Mouse (Mus musculus) intestine, embryonic 14.5 days (tissue): ENCODE results near the gene Tent4a. TPM values are rescaled to one million over a fixed set of nuclear protein-coding genes. Genes with fewer than 3 reads are reported as not detected.

Source experiments
- ATAC-seq: fragments of 200-750 bp; cut with Nextera tagmentation; replicated peaks from 2 replicates; pipeline ENCODE4 v1.8.0; 2017; ENCODE audit warnings: low read depth, moderate number of reproducible peaks, moderate TSS enrichment, moderate library complexity; ENCODE audit not compliant: low FRiP score, low TSS enrichment
- DNase-seq: peaks from one replicate; pipeline ENCODE4 v3.0.0-alpha.2; 2018; ENCODE audit warnings: low spot score
- H3K27ac ChIP-seq: fragments of 300-500 bp; sonication (generic); 2 replicates; pipeline ENCODE4 v1.5.1; 2014; ENCODE audit warnings: low read depth, mild to moderate bottlenecking, control low read depth
- H3K27me3 ChIP-seq: fragments of 300-500 bp; sonication (generic); replicated peaks from 2 replicates; pipeline ENCODE4 v1.6.1; 2014; ENCODE audit warnings: low read length, control low read depth; ENCODE audit not compliant: control insufficient read depth, insufficient read depth
- H3K36me3 ChIP-seq: fragments of 300-500 bp; sonication (generic); 2 replicates; pipeline ENCODE4 v1.6.1; 2014; ENCODE audit warnings: low read length, control low read depth; ENCODE audit not compliant: control insufficient read depth, insufficient read depth
- H3K4me1 ChIP-seq: fragments of 300-500 bp; sonication (generic); replicated peaks from 2 replicates; pipeline ENCODE4 v1.6.1; 2014; ENCODE audit warnings: low read length, control low read depth, mixed read lengths; ENCODE audit not compliant: control insufficient read depth, insufficient read depth
- H3K4me2 ChIP-seq: fragments of 300-500 bp; sonication (generic); 2 replicates; pipeline ENCODE4 v1.6.1; 2014; ENCODE audit warnings: low read length
- H3K4me3 ChIP-seq: fragments of 300-500 bp; sonication (generic); 2 replicates; pipeline ENCODE4 v1.5.1; 2014; ENCODE audit warnings: low read depth, low read length, control low read depth, mixed read lengths
- H3K9ac ChIP-seq: fragments of 300-500 bp; sonication (generic); 2 replicates; pipeline ENCODE4 v1.6.1; 2014; ENCODE audit warnings: mild to moderate bottlenecking, low read length
- H3K9me3 ChIP-seq: fragments of 300-500 bp; sonication (generic); 2 replicates; pipeline ENCODE4 v1.6.1; 2016; ENCODE audit warnings: low read length, control low read depth; ENCODE audit not compliant: control insufficient read depth
- WGBS: fragments of 180-500 bp; shearing (Covaris S2); extraction: QIAGEN DNeasy Blood & Tissue Kit; methylation state at CpG from one replicate; pipeline ENCODE4 v1.1.7; 2014; 5-methylcytosine and 5-hydroxymethylcytosine counted together
- polyA plus RNA-seq: library from polyadenylated mRNA; unstranded; fragments of >200 nt; fragmentation: Nextera tagmentation; extraction: Ambion mirVana; gene quantifications from 2 replicates; pipeline ENCODE4 v1.2.1, GENCODE M21; 2014

Tent4a gene
- polyA plus RNA-seq, 1 experiment from 2014 or later, result 6.8 TPM

- H3K36me3 ChIP-seq, result no peaks in the 10 kb centered on the region
- ATAC-seq, result peak; percentile 83
- H3K4me1 ChIP-seq, result no peaks in the 10 kb centered on the region
- peak overlapping the region; percentile 26 for H3K4me2 ChIP-seq
- H3K4me3 ChIP-seq, result no peak overlapping the region
- WGBS, result 58% methylated on average over 3 of the region's 3 CpGs
- no peaks in the 10 kb centered on the region for H3K9me3 ChIP-seq
- H3K9ac ChIP-seq, result no peak overlapping the region
- H3K27me3 ChIP-seq, result no peaks in the 10 kb centered on the region
- no peak overlapping the region for H3K27ac ChIP-seq
- DNase-seq, result no peak
Observed at GRCm38 (mm10) chr13:69563905-69564304, 29.5 kb upstream of the Tent4a start.

- Histone ChIP-seq H3K27ac (no peak overlapping the region), H3K4me2 (peak overlapping the region; percentile 26), H3K4me3 (no peak overlapping the region), H3K4me1 (no peaks in the 10 kb centered on the region), H3K9ac (no peak overlapping the region), H3K36me3 (no peaks in the 10 kb centered on the region), H3K27me3 (no peaks in the 10 kb centered on the region), H3K9me3 (no peaks in the 10 kb centered on the region)
- no peak for DNase-seq
- ATAC-seq, result peak; percentile 50; the same call in 1 of the 2 replicates
- 54% methylated on average over 12 of the region's 12 CpGs for WGBS
Observed at GRCm38 (mm10) chr13:69562654-69563574, 28.5 kb upstream of the Tent4a start.

GRCm38 (mm10) chr13:69562004-69562403 lies 27.6 kb upstream of the Tent4a start:
- H3K27me3 ChIP-seq, result no peaks in the 10 kb centered on the region
- no peaks in the 10 kb centered on the region for H3K4me1 ChIP-seq
- DNase-seq (no peak), ATAC-seq (no peak)
- no peak overlapping the region for H3K9ac ChIP-seq
- H3K27ac ChIP-seq, result no peak overlapping the region
- no peak overlapping the region for H3K4me3 ChIP-seq
- WGBS, result 82% methylated on average over 9 of the region's 9 CpGs
- no peak overlapping the region for H3K4me2 ChIP-seq
- H3K36me3 ChIP-seq, result no peaks in the 10 kb centered on the region
- no peaks in the 10 kb centered on the region for H3K9me3 ChIP-seq

- no peak for ATAC-seq
- Histone ChIP-seq H3K4me2 (no peak overlapping the region), H3K4me1 (no peaks in the 10 kb centered on the region), H3K9ac (no peak overlapping the region), H3K9me3 (no peaks in the 10 kb centered on the region), H3K36me3 (no peaks in the 10 kb centered on the region), H3K27me3 (no peaks in the 10 kb centered on the region), H3K4me3 (no peak overlapping the region), H3K27ac (no peak overlapping the region)
- WGBS, result 59% methylated on average over 13 of the region's 13 CpGs
- no peak for DNase-seq
Observed at GRCm38 (mm10) chr13:69559291-69559961, 25.0 kb upstream of the Tent4a start.

- H3K36me3 ChIP-seq, result no peaks in the 10 kb centered on the region
- H3K27me3 ChIP-seq, result no peaks in the 10 kb centered on the region
- ATAC-seq (no peak), DNase-seq (no peak)
- H3K9ac ChIP-seq, result no peak overlapping the region
- no peak overlapping the region for H3K27ac ChIP-seq
- H3K4me3 ChIP-seq, result no peak overlapping the region
- H3K4me1 ChIP-seq, result no peaks in the 10 kb centered on the region
- H3K4me2 ChIP-seq, result no peak overlapping the region
- 82% methylated on average over 6 of the region's 6 CpGs for WGBS
- no peaks in the 10 kb centered on the region for H3K9me3 ChIP-seq
Observed at GRCm38 (mm10) chr13:69558098-69558660, 23.8 kb upstream of the Tent4a start.

- Histone ChIP-seq H3K36me3 (no peaks in the 10 kb centered on the region), H3K4me3 (no peak overlapping the region), H3K9me3 (no peaks in the 10 kb centered on the region), H3K27ac (no peak overlapping the region), H3K9ac (no peak overlapping the region), H3K4me1 (no peaks in the 10 kb centered on the region), H3K4me2 (no peak overlapping the region), H3K27me3 (no peaks in the 10 kb centered on the region)
- DNase-seq (peak; percentile 65), ATAC-seq (no peak)
Observed at GRCm38 (mm10) chr13:69556728-69557127, 22.3 kb upstream of the Tent4a start.

- ATAC-seq, result no peak
- 86% methylated on average over 6 of the region's 6 CpGs for WGBS
Observed at GRCm38 (mm10) chr13:69555957-69556482, 21.6 kb upstream of the Tent4a start.

GRCm38 (mm10) chr13:69555045-69555444 lies 20.6 kb upstream of the Tent4a start:
- WGBS, result 20% methylated on average over 8 of the region's 8 CpGs
- DNase-seq (no peak), ATAC-seq (no peak)

More at GRCm38 (mm10) chr13:69555957-69556482, 21.6 kb upstream of the Tent4a start:
- Histone ChIP-seq H3K36me3 (no peaks in the 10 kb centered on the region), H3K4me1 (no peaks in the 10 kb centered on the region), H3K27ac (no peak overlapping the region), H3K9me3 (no peaks in the 10 kb centered on the region), H3K4me3 (no peak overlapping the region), H3K4me2 (no peak overlapping the region), H3K9ac (no peak overlapping the region), H3K27me3 (no peaks in the 10 kb centered on the region)
- no peak for DNase-seq

More at GRCm38 (mm10) chr13:69555045-69555444, 20.6 kb upstream of the Tent4a start:
- Histone ChIP-seq H3K9ac (no peak overlapping the region), H3K4me2 (no peak overlapping the region), H3K27ac (no peak overlapping the region), H3K4me3 (no peak overlapping the region), H3K36me3 (no peaks in the 10 kb centered on the region), H3K4me1 (no peaks in the 10 kb centered on the region), H3K27me3 (no peaks in the 10 kb centered on the region), H3K9me3 (no peaks in the 10 kb centered on the region)
